Mouse (Mus musculus): Measurements from ENCODE around the gene Olfr874. TPM values are rescaled to one million over a fixed set of nuclear protein-coding genes. Genes with fewer than 3 reads are reported as not detected.

Olfr874 gene
- not detected in 2 replicates for polyA plus RNA-seq (2016; fragmentation: Nextera tagmentation; extraction: Ambion mirVana)

DNA sequence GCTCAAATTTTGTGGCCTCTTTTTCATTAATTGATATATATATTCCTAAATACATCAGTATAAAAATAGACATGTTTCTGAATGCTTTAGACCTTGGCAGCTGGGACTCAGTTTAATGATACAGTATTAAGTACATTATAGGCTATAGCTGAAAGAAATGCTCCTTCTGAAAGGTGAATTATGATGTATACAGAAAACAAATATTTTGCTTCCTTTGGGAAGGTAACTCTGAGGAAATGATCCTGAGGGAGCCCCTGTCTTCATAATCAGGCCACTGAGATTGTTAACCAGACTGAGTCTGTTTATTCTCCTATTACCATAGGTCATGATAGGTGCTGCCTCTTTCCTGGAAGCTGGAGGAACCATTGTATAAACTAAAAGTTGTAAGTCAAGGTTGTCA lies at the start of gene Olfr874:
Olfr874 (plus strand) TSS at position 301 of the 400 bp plus-strand sequence.
- Histone ChIP-seq H3K27me3 (replicated peaks) (no peaks in the 10 kb centered on the region), H3K4me3 (no peak within 1 kb of the TSS), H3K4me2 (no peak within 1 kb of the TSS), H3K36me3 (no peaks in the 10 kb centered on the region), H3K27ac (ENCODE audit: poor library complexity, severe bottlenecking) (no peak within 1 kb of the TSS), H3K9me3 (replicated peaks) (no peaks in the 10 kb centered on the region), H3K4me1 (replicated peaks) (no peaks in the 10 kb centered on the region), H3K9ac (no peak within 1 kb of the TSS)
- ATAC-seq (ENCODE audit: insufficient number of reproducible peaks, low FRiP score): no peak

DNA sequence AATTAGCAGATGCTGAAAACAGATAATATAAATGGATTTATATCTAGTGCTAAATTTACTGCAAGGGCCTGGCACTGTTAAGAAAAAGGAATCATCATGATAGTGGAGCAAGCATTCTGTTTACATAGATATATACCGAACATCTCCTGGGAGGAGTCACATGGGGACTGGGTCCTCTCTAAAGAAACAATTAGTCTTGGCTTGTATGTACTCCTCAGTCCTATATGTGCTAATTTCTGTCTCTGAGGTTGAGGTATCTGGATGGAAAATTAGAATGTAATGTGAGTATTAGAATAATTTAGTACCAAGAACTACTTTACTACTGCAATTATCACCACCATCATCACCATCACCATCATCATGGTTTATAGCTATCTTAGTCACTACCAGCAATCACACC lies 28.8 kb upstream of the Olfr874 start, which contains the start of gene Olfr160:
Olfr160 (minus strand) TSS at position 101 of the 400 bp plus-strand sequence.
- H3K27me3 ChIP-seq (replicated peaks): no peaks in the 10 kb centered on the region
- H3K4me2 ChIP-seq: no peak within 1 kb of the TSS
- no peaks in the 10 kb centered on the region for H3K36me3 ChIP-seq
- H3K9me3 ChIP-seq (replicated peaks): no peaks in the 10 kb centered on the region
- H3K27ac ChIP-seq (ENCODE audit: poor library complexity, severe bottlenecking): no peak within 1 kb of the TSS
- ATAC-seq (ENCODE audit: insufficient number of reproducible peaks, low FRiP score): no peak
- no peak within 1 kb of the TSS for H3K9ac ChIP-seq
- no peaks in the 10 kb centered on the region for H3K4me1 ChIP-seq (replicated peaks)
- WGBS: 78% methylated on average over 1 of the region's 1 CpGs
- H3K4me3 ChIP-seq: no peak within 1 kb of the TSS

GRCm38 (mm10) chr9:37734310-37734709 lies 10.6 kb upstream of the Olfr874 start:
- H3K4me1 ChIP-seq (replicated peaks): no peaks in the 10 kb centered on the region
- no peak overlapping the region for H3K27ac ChIP-seq (ENCODE audit: poor library complexity, severe bottlenecking)
- no peaks in the 10 kb centered on the region for H3K9me3 ChIP-seq (replicated peaks)
- no peaks in the 10 kb centered on the region for H3K27me3 ChIP-seq (replicated peaks)
- H3K9ac ChIP-seq: no peak overlapping the region
- H3K4me3 ChIP-seq: no peak overlapping the region
- ATAC-seq (ENCODE audit: insufficient number of reproducible peaks, low FRiP score): no peak
- no peaks in the 10 kb centered on the region for H3K36me3 ChIP-seq
- WGBS: 95% methylated on average over 1 of the region's 1 CpGs
- no peak overlapping the region for H3K4me2 ChIP-seq

GRCm38 (mm10) chr9:37750319-37751075 lies 5.6 kb downstream of the Olfr874 start:
- Histone ChIP-seq H3K27me3 (replicated peaks) (no peaks in the 10 kb centered on the region), H3K4me1 (replicated peaks) (peaks cover 9% of the 10 kb centered on the region; the same call in 1 of the 2 replicates), H3K36me3 (no peaks in the 10 kb centered on the region), H3K9me3 (replicated peaks) (no peaks in the 10 kb centered on the region), H3K4me3 (no peak overlapping the region), H3K9ac (no peak overlapping the region), H3K4me2 (peak overlapping the region; percentile 35), H3K27ac (ENCODE audit: poor library complexity, severe bottlenecking) (no peak overlapping the region)
- ATAC-seq (ENCODE audit: insufficient number of reproducible peaks, low FRiP score): no peak
- WGBS: 25% methylated on average over 7 of the region's 7 CpGs

- H3K36me3 ChIP-seq: no peaks in the 10 kb centered on the region
- H3K4me2 ChIP-seq: no peak overlapping the region
- no peak overlapping the region for H3K9ac ChIP-seq
- H3K27ac ChIP-seq (ENCODE audit: poor library complexity, severe bottlenecking): no peak overlapping the region
- no peaks in the 10 kb centered on the region for H3K9me3 ChIP-seq (replicated peaks)
- no peak overlapping the region for H3K4me3 ChIP-seq
- H3K27me3 ChIP-seq (replicated peaks): no peaks in the 10 kb centered on the region
- no peak for ATAC-seq (ENCODE audit: insufficient number of reproducible peaks, low FRiP score)
- 79% methylated on average over 2 of the region's 2 CpGs for WGBS
- H3K4me1 ChIP-seq (replicated peaks): peaks cover 9% of the 10 kb centered on the region; the same call in 1 of the 2 replicates
Measured at GRCm38 (mm10) chr9:37751467-37751866, 6.6 kb downstream of the Olfr874 start.

- Histone ChIP-seq H3K4me3 (no peak overlapping the region), H3K27ac (ENCODE audit: poor library complexity, severe bottlenecking) (no peak overlapping the region), H3K9me3 (replicated peaks) (no peaks in the 10 kb centered on the region), H3K4me2 (no peak overlapping the region), H3K4me1 (replicated peaks) (peaks cover 9% of the 10 kb centered on the region; the same call in 1 of the 2 replicates), H3K27me3 (replicated peaks) (no peaks in the 10 kb centered on the region), H3K9ac (no peak overlapping the region), H3K36me3 (no peaks in the 10 kb centered on the region)
- 64% methylated on average over 4 of the region's 4 CpGs for WGBS
- no peak for ATAC-seq (ENCODE audit: insufficient number of reproducible peaks, low FRiP score)
Measured at GRCm38 (mm10) chr9:37752006-37752405, 7.1 kb downstream of the Olfr874 start.

DNA sequence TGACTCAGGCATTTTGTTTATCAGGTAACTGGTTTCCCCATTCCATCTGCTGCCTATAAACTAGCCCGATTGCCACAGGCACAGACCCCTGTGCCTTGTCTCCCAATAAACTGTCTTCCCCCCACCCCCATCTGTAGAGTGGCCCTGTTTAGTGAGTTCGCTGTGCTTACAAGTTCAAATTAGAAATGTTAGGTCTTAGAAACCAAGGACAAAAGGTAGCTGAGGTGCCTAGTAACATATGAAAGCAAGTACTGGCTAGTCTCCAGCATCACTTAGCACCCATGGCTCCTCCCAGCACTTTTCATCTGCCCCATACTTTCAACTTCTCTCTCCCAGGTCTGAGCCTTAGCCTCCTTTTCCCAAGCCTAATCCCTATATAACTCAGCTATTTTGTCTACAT lies 16.8 kb downstream of the Olfr874 start:
- no peak overlapping the region for H3K4me3 ChIP-seq
- no peak overlapping the region for H3K9ac ChIP-seq
- no peak overlapping the region for H3K27ac ChIP-seq (ENCODE audit: poor library complexity, severe bottlenecking)
- H3K4me2 ChIP-seq: no peak overlapping the region
- 83% methylated on average over 2 of the region's 2 CpGs for WGBS
- ATAC-seq (ENCODE audit: insufficient number of reproducible peaks, low FRiP score): no peak
- H3K27me3 ChIP-seq (replicated peaks): no peaks in the 10 kb centered on the region
- no peaks in the 10 kb centered on the region for H3K4me1 ChIP-seq (replicated peaks)
- H3K9me3 ChIP-seq (replicated peaks): no peaks in the 10 kb centered on the region
- no peaks in the 10 kb centered on the region for H3K36me3 ChIP-seq

DNA sequence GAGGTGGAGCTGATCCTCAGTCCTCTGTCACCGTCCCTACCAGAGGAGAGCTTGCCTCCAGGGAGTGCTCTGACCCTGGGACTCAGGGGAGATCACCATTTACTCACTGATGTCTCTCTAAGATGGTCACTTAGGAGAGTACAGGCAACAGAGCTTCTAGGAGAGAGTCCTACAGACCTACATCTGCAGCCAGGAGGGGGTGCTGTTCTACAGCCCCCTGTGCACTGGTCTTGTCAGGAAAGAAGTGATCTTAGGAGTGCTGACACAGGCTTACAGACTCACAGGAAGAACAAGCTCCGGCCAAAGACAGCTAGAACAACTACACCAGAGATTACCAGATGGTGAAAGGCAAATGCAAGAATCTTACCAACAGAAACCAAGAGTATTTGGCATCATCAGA lies 17.6 kb downstream of the Olfr874 start:
- no peak overlapping the region for H3K9ac ChIP-seq
- H3K27ac ChIP-seq (ENCODE audit: poor library complexity, severe bottlenecking): no peak overlapping the region
- no peak overlapping the region for H3K4me3 ChIP-seq
- 44% methylated on average over 2 of the region's 2 CpGs for WGBS
- no peaks in the 10 kb centered on the region for H3K36me3 ChIP-seq
- no peak overlapping the region for H3K4me2 ChIP-seq
- ATAC-seq (ENCODE audit: insufficient number of reproducible peaks, low FRiP score): no peak
- H3K9me3 ChIP-seq (replicated peaks): no peaks in the 10 kb centered on the region
- H3K27me3 ChIP-seq (replicated peaks): no peaks in the 10 kb centered on the region
- no peaks in the 10 kb centered on the region for H3K4me1 ChIP-seq (replicated peaks)

DNA sequence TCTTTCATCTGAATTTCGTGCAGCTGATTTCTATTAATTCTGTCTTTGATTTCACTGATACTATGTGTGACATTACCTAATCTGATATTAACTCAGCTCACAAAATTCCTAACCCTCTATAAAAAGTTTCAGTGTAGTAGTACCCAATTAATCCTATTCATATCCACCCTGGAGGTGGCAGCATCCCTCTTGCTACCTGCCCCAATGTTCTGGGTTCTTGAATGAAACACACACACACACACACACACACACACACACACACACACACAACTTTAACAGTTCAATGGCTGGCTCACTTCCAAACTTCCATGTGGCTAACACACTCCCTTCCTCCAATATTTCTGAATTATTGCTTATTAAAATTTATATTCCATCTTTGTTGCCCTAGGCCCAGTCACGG lies 25.8 kb downstream of the Olfr874 start:
- Histone ChIP-seq H3K4me3 (no peak overlapping the region), H3K9ac (no peak overlapping the region), H3K4me1 (replicated peaks) (0 out of 2 replicates have a peak, but pooled peaks cover 2% of the 10 kb centered on the region), H3K36me3 (no peaks in the 10 kb centered on the region), H3K27me3 (replicated peaks) (no peaks in the 10 kb centered on the region), H3K4me2 (no peak overlapping the region), H3K9me3 (replicated peaks) (no peaks in the 10 kb centered on the region), H3K27ac (ENCODE audit: poor library complexity, severe bottlenecking) (0 out of 2 replicates have a peak overlapping the region, but pooled peaks have one; percentile 16)
- WGBS: 60% methylated on average over 2 of the region's 2 CpGs
- ATAC-seq (ENCODE audit: insufficient number of reproducible peaks, low FRiP score): no peak

DNA sequence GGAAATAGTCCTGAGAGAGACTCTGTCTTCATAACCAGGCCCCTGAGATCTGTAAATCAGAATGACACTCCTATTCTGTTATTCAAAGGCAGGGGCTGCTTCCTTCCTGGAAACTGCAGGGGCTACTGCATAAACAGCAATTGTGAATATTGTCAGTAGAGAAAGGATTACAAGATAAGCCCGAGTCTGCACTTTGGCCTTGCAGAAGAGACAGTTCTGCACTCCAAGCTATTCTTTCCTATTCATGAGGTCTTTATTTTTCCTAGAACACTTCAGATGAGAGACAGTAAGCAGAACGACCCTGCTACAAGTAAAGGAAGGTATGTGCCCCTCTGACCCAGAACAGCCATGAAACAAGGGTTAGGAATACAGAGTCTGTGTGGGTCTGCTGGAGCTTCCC lies 26.9 kb downstream of the Olfr874 start, which contains the start of gene Olfr875:
Olfr875 (plus strand) TSS at position 99 of the 400 bp plus-strand sequence.
- H3K4me1 ChIP-seq (replicated peaks): 0 out of 2 replicates have a peak, but pooled peaks cover 2% of the 10 kb centered on the region
- WGBS: 21% methylated on average over 2 of the region's 2 CpGs
- 0 out of 2 replicates have a peak within 1 kb of the TSS, but pooled peaks have one; percentile 16 for H3K27ac ChIP-seq (ENCODE audit: poor library complexity, severe bottlenecking)
- ATAC-seq (ENCODE audit: insufficient number of reproducible peaks, low FRiP score): peak; percentile 63; the same call in 1 of the 2 replicates
- no peaks in the 10 kb centered on the region for H3K27me3 ChIP-seq (replicated peaks)
- no peak within 1 kb of the TSS for H3K4me3 ChIP-seq
- no peak within 1 kb of the TSS for H3K4me2 ChIP-seq
- H3K36me3 ChIP-seq: no peaks in the 10 kb centered on the region
- no peaks in the 10 kb centered on the region for H3K9me3 ChIP-seq (replicated peaks)
- H3K9ac ChIP-seq: no peak within 1 kb of the TSS

DNA sequence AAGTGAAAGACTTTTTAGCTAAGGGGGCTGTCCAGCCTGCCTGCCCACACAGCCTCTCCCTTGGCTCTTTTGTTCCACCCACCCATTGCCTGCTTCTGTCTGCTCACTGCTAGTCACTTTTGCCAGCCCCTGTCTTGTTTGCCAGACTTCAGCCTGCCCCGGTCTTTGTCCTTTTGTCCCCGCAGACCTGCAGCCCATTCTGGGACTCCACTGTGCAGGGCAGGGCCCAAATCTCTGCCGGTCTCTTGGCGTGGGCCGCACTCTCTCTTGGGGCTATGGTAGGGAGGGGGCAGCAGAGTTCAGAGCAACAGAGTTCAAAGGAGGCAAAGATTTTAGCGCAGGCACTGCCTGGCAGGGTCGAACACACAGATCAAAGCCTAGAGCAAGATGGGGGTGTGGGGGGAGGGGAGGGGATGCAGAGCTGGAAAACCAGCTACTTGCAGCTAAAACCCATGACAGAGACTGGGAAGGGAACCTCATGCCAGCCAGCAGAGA lies 37.9 kb downstream of the Olfr874 start:
- H3K9me3 ChIP-seq (replicated peaks): no peaks in the 10 kb centered on the region
- H3K4me1 ChIP-seq (replicated peaks): peaks cover 7% of the 10 kb centered on the region
- peak overlapping the region; percentile 20 for H3K4me3 ChIP-seq
- no peaks in the 10 kb centered on the region for H3K27me3 ChIP-seq (replicated peaks)
- ATAC-seq (ENCODE audit: insufficient number of reproducible peaks, low FRiP score): peak; percentile 73
- no peaks in the 10 kb centered on the region for H3K36me3 ChIP-seq
- H3K9ac ChIP-seq: peak overlapping the region; percentile 57; the same call in 1 of the 2 replicates
- WGBS: 5% methylated on average over 7 of the region's 7 CpGs
- H3K27ac ChIP-seq (ENCODE audit: poor library complexity, severe bottlenecking): 0 out of 2 replicates have a peak overlapping the region, but pooled peaks have one; percentile 10
- H3K4me2 ChIP-seq: peak overlapping the region; percentile 60

All from heart, embryonic 12.5 days (tissue).